Mouse (Mus musculus) liver, postnatal 0 days (tissue): Measurements from ENCODE around the gene 1700030J22Rik. TPM values are rescaled to one million over a fixed set of nuclear protein-coding genes. Genes with fewer than 3 reads are reported as not detected.
A peak's percentile ranks its signal among the peaks of the same experiment; 100 is the strongest.

Source experiments
- ATAC-seq: fragments of 200-750 bp; cut with Nextera tagmentation; 2 replicates; pipeline ENCODE4 v1.8.0; 2017; ENCODE audit warnings: mild to moderate bottlenecking, moderate library complexity
- DNase-seq: peaks from one replicate; pipeline ENCODE4 v3.0.0-alpha.2; 2016
- H3K27ac ChIP-seq: fragments of 300-500 bp; sonication (generic); 2 replicates; pipeline ENCODE4 v1.5.1; 2014; ENCODE audit warnings: antibody characterized with exemption, moderate library complexity, mild to moderate bottlenecking, low read depth
- H3K27me3 ChIP-seq: fragments of 300-500 bp; sonication (generic); 2 replicates; pipeline ENCODE4 v1.6.1; 2014; ENCODE audit warnings: low read length, control low read depth, mixed read lengths; ENCODE audit not compliant: insufficient read depth
- H3K36me3 ChIP-seq: fragments of 300-500 bp; sonication (generic); replicated peaks from 2 replicates; pipeline ENCODE4 v1.6.1; 2014; ENCODE audit warnings: mild to moderate bottlenecking, control low read depth, low read length, moderate library complexity, mixed read lengths; ENCODE audit not compliant: insufficient read depth
- H3K4me1 ChIP-seq: fragments of 300-500 bp; sonication (generic); 2 replicates; pipeline ENCODE4 v1.6.1; 2014; ENCODE audit warnings: antibody characterized with exemption, mild to moderate bottlenecking, control low read depth; ENCODE audit not compliant: insufficient read depth
- H3K4me2 ChIP-seq: fragments of 300-500 bp; sonication (generic); 2 replicates; pipeline ENCODE4 v1.6.1; 2014; ENCODE audit warnings: low read depth, mild to moderate bottlenecking, low read length, moderate library complexity, mixed read lengths
- H3K4me3 ChIP-seq: fragments of 300-500 bp; sonication (generic); 2 replicates; pipeline ENCODE4 v1.5.1; 2014; ENCODE audit warnings: low read depth, low read length
- H3K9ac ChIP-seq: fragments of 300-500 bp; sonication (generic); replicated peaks from 2 replicates; pipeline ENCODE4 v1.6.1; 2014; ENCODE audit warnings: mild to moderate bottlenecking, moderate library complexity
- H3K9me3 ChIP-seq: fragments of 300-500 bp; sonication (generic); 2 replicates; pipeline ENCODE4 v1.6.1; 2016; ENCODE audit warnings: mild to moderate bottlenecking, control low read depth, low read length, mixed read lengths
- CTCF ChIP-seq: sonication (generic); IDR thresholded peaks from 2 replicates; pipeline ENCODE4 v1.5.1; 2016; ENCODE audit warnings: antibody characterized with exemption, low read depth
- EP300 ChIP-seq: IDR thresholded peaks from 2 replicates; pipeline ENCODE4 v1.6.1; 2016; ENCODE audit warnings: antibody characterized with exemption, low read depth, mild to moderate bottlenecking
- WGBS: fragments of 180-500 bp; shearing (Covaris S2); extraction: QIAGEN DNeasy Blood & Tissue Kit; methylation state at CpG from one replicate; pipeline ENCODE4 v1.1.7; 2014; ENCODE audit not compliant: insufficient replicate concordance; 5-methylcytosine and 5-hydroxymethylcytosine counted together
- polyA plus RNA-seq: library from polyadenylated mRNA; unstranded; fragments of >200 nt; fragmentation: Nextera tagmentation; extraction: Ambion mirVana; gene quantifications from 2 replicates; pipeline ENCODE4 v1.2.1, GENCODE M21; 2015

1700030J22Rik gene
- polyA plus RNA-seq, 1 experiment from 2014 or later, result 0.33 TPM

GRCm38 (mm10) chr8:116922060-116922757, 56.5 kb downstream of the 1700030J22Rik start:
- H3K27ac ChIP-seq, result peak overlapping the region; percentile 79
- no peak for TF ChIP-seq EP300
- TF ChIP-seq CTCF, result no peak
- DNase-seq, result no peak
- peak overlapping the region; percentile 73 for H3K4me2 ChIP-seq
- H3K4me1 ChIP-seq, result peaks cover 18% of the 10 kb centered on the region
- no peaks in the 10 kb centered on the region for H3K9me3 ChIP-seq
- H3K9ac ChIP-seq, result peak overlapping the region; percentile 71
- H3K4me3 ChIP-seq, result peak overlapping the region; percentile 81
- WGBS, result 28% methylated on average over 17 of the region's 17 CpGs
- H3K36me3 ChIP-seq, result peaks cover 15% of the 10 kb centered on the region
- no peak for ATAC-seq
- H3K27me3 ChIP-seq, result no peaks in the 10 kb centered on the region

- Histone ChIP-seq H3K4me2 (peak within 1 kb of the TSS; percentile 73), H3K4me1 (peaks cover 18% of the 10 kb centered on the region), H3K4me3 (peak within 1 kb of the TSS; percentile 81), H3K27ac (peak within 1 kb of the TSS; percentile 79), H3K36me3 (peaks cover 9% of the 10 kb centered on the region), H3K9ac (peak within 1 kb of the TSS; percentile 71), H3K9me3 (no peaks in the 10 kb centered on the region), H3K27me3 (no peaks in the 10 kb centered on the region)
- ATAC-seq, result peak; percentile 93
- TF ChIP-seq CTCF (no peak), EP300 (peak; percentile 76)
- peak; percentile 96 for DNase-seq
- under 1% methylated on average over 57 of the region's 57 CpGs for WGBS
Measured at GRCm38 (mm10) chr8:116921337-116922059, 57.3 kb downstream of the 1700030J22Rik start, which contains the start of the genes Cmc2 and Cenpn. Cmc2 (minus strand) TSS chr8:116921455. Cenpn (plus strand) TSS chr8:116921730.

GRCm38 (mm10) chr8:116921005-116921336, 57.8 kb downstream of the 1700030J22Rik start:
- Histone ChIP-seq H3K9me3 (no peaks in the 10 kb centered on the region), H3K4me1 (peaks cover 18% of the 10 kb centered on the region), H3K27me3 (no peaks in the 10 kb centered on the region), H3K36me3 (peaks cover 8% of the 10 kb centered on the region), H3K4me3 (peak overlapping the region; percentile 81), H3K4me2 (peak overlapping the region; percentile 73), H3K9ac (peak overlapping the region; percentile 71), H3K27ac (peak overlapping the region; percentile 79)
- ATAC-seq, result peak; percentile 60
- no peak for TF ChIP-seq EP300
- TF ChIP-seq CTCF, result no peak
- no peak for DNase-seq
- under 1% methylated on average over 22 of the region's 22 CpGs for WGBS

Other genes with a start within 250 kb of the 1700030J22Rik start
- gene Cdyl2, start 246.0 kb downstream of the 1700030J22Rik start, polyA plus RNA-seq, result 1.8 and 2.3 TPM in 2 replicates
- gene Cmc2, start 57.5 kb downstream of the 1700030J22Rik start, polyA plus RNA-seq, result 47.3 and 51.9 TPM in 2 replicates
- 10.6 and 11.8 TPM in 2 replicates for gene Cenpn, start 57.2 kb downstream of the 1700030J22Rik start, polyA plus RNA-seq
- 2.9 and 3.1 TPM in 2 replicates for gene Atmin, start 35.6 kb downstream of the 1700030J22Rik start, polyA plus RNA-seq
- 144 and 149 TPM in 2 replicates for gene Gcsh, start 14.6 kb upstream of the 1700030J22Rik start, polyA plus RNA-seq
- 0.06 TPM in 1 of 2 replicates, not detected in the other for gene Pkd1l2, start 103.5 kb upstream of the 1700030J22Rik start, polyA plus RNA-seq
- 6.6 and 8.1 TPM in 2 replicates for gene Bco1, start 116.9 kb upstream of the 1700030J22Rik start, polyA plus RNA-seq
- 0.60 and 0.62 TPM in 2 replicates for gene Gan, start 179.2 kb upstream of the 1700030J22Rik start, polyA plus RNA-seq